Mouse (Mus musculus) kidney, embryonic 16.5 days (tissue): Measurements from ENCODE around the gene Prkaa1. TPM values are rescaled to one million over a fixed set of nuclear protein-coding genes. Genes with fewer than 3 reads are reported as not detected.

Source experiments
- ATAC-seq: fragments of 200-750 bp; cut with Nextera tagmentation; 2 replicates; pipeline ENCODE4 v1.8.0; 2017; ENCODE audit warnings: moderate TSS enrichment; ENCODE audit not compliant: low FRiP score, low TSS enrichment
- H3K27ac ChIP-seq: fragments of 300-500 bp; sonication (generic); 2 replicates; pipeline ENCODE4 v1.5.1; 2014; ENCODE audit warnings: low read length
- H3K27me3 ChIP-seq: fragments of 300-500 bp; sonication (generic); 2 replicates; pipeline ENCODE4 v1.6.1; 2014; ENCODE audit warnings: low read length, control low read depth, mixed read lengths; ENCODE audit not compliant: insufficient read depth
- H3K36me3 ChIP-seq: fragments of 300-500 bp; sonication (generic); 2 replicates; pipeline ENCODE4 v1.6.1; 2014; ENCODE audit warnings: low read length, control low read depth, mixed read lengths; ENCODE audit not compliant: insufficient read depth
- H3K4me1 ChIP-seq: fragments of 300-500 bp; sonication (generic); 2 replicates; pipeline ENCODE4 v1.6.1; 2014; ENCODE audit warnings: low read length, control low read depth, mixed read lengths; ENCODE audit not compliant: insufficient read depth
- H3K4me2 ChIP-seq: fragments of 300-500 bp; sonication (generic); replicated peaks from 2 replicates; pipeline ENCODE4 v1.6.1; 2014; ENCODE audit warnings: low read depth, low read length
- H3K4me3 ChIP-seq: fragments of 300-500 bp; sonication (generic); 2 replicates; pipeline ENCODE4 v1.5.1; 2014; ENCODE audit warnings: mild to moderate bottlenecking, low read length
- H3K9ac ChIP-seq: fragments of 300-500 bp; sonication (generic); replicated peaks from 2 replicates; pipeline ENCODE4 v1.6.1; 2014; ENCODE audit warnings: low read length
- H3K9me3 ChIP-seq: fragments of 300-500 bp; sonication (generic); 2 replicates; pipeline ENCODE4 v1.6.1; 2016; ENCODE audit warnings: low read length, control low read depth
- whole genome bisulfite sequencing: fragments of 180-500 bp; shearing (Covaris S2); extraction: QIAGEN DNeasy Blood & Tissue Kit; methylation state at CpG from one replicate; pipeline ENCODE4 v1.1.7; 2014; 5-methylcytosine and 5-hydroxymethylcytosine counted together
- polyA plus RNA-seq: library from polyadenylated mRNA; unstranded; fragments of >200 nt; fragmentation: Nextera tagmentation; extraction: Ambion mirVana; gene quantifications from 2 replicates; pipeline ENCODE4 v1.2.1, GENCODE M21; 2015

Gene Prkaa1
- 22.4 and 24.7 TPM in 2 replicates for polyA plus RNA-seq

GRCm38 (mm10) chr15:5143361-5144020, at the start of gene Prkaa1:
Gene Prkaa1 (plus strand): TSS chr15:5143861.
- under 1% methylated on average over 49 of the region's 80 CpGs for WGBS
- Histone ChIP-seq H3K9me3 (no peaks in the 10 kb centered on the region), H3K36me3 (no peaks in the 10 kb centered on the region), H3K27ac (peak within 1 kb of the TSS; percentile 94), H3K4me3 (peak within 1 kb of the TSS; percentile 93), H3K4me2 (peak within 1 kb of the TSS; percentile 76), H3K9ac (peak within 1 kb of the TSS; percentile 85), H3K4me1 (peaks cover 20% of the 10 kb centered on the region), H3K27me3 (no peaks in the 10 kb centered on the region)
- peak; percentile 93 for ATAC-seq

- H3K9ac ChIP-seq: no peak overlapping the region
- H3K27ac ChIP-seq: no peak overlapping the region
- H3K4me2 ChIP-seq: no peak overlapping the region
- no peaks in the 10 kb centered on the region for H3K36me3 ChIP-seq
- H3K9me3 ChIP-seq: no peaks in the 10 kb centered on the region
- H3K27me3 ChIP-seq: peaks cover 6% of the 10 kb centered on the region
- H3K4me1 ChIP-seq: no peaks in the 10 kb centered on the region
- ATAC-seq: peak; percentile 93
- WGBS: 40% methylated on average over 11 of the region's 11 CpGs
- H3K4me3 ChIP-seq: no peak overlapping the region
Measured at GRCm38 (mm10) chr15:5095534-5096301, 47.9 kb upstream of the Prkaa1 start.

DNA sequence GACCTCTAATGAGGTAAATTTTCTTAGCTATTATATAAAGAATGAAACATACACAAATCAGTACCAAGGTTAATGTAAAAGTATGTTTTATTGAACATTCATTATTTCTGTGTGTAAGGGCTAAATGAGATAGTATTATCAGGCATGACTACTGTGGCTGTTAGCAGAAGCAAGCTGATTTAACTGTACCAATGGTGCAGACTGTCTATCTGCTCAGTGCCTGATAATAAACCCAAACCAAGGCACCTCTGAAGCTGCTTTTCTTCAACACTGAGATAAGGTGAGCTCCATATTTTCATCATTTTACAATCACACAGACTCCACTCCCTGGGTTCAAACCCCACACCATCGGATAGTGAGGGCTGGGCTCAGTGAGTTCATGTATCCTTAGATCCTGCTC, 46.3 kb upstream of the Prkaa1 start:
- Histone ChIP-seq H3K36me3 (no peaks in the 10 kb centered on the region), H3K4me1 (no peaks in the 10 kb centered on the region), H3K27me3 (peaks cover 9% of the 10 kb centered on the region), H3K27ac (no peak overlapping the region), H3K4me2 (no peak overlapping the region), H3K9ac (no peak overlapping the region), H3K9me3 (no peaks in the 10 kb centered on the region), H3K4me3 (no peak overlapping the region)
- WGBS: 88% methylated on average over 1 of the region's 1 CpGs
- ATAC-seq: no peak

DNA sequence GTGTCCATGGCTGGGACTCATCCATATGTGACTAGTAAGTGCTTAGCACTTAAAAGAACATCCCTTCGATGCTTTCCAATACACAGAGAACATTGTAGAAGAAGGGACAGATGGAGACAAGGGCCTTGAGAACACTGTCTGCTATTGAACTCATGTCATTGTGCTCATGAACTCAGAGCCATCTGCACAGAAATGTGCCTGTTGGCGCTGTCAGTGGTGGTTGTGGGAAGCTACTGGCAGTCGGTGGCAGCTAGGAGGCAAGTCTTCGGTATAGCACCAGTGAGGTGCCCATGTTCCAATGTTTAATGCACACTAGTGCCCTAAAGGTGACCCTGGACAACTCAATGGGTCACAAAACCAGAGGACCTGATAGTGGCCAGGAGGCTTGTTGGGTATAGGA, 41.3 kb upstream of the Prkaa1 start:
- Histone ChIP-seq H3K9ac (no peak overlapping the region), H3K36me3 (no peaks in the 10 kb centered on the region), H3K4me1 (no peaks in the 10 kb centered on the region), H3K4me2 (no peak overlapping the region), H3K4me3 (no peak overlapping the region), H3K27ac (no peak overlapping the region), H3K9me3 (no peaks in the 10 kb centered on the region), H3K27me3 (peaks cover 9% of the 10 kb centered on the region)
- no peak for ATAC-seq
- 92% methylated on average over 4 of the region's 4 CpGs for WGBS

GRCm38 (mm10) chr15:5105891-5106290, 37.8 kb upstream of the Prkaa1 start:
- Histone ChIP-seq H3K27me3 (0 out of 2 replicates have a peak, but pooled peaks cover 3% of the 10 kb centered on the region), H3K4me3 (no peak overlapping the region), H3K4me2 (no peak overlapping the region), H3K9ac (no peak overlapping the region), H3K27ac (no peak overlapping the region), H3K9me3 (no peaks in the 10 kb centered on the region), H3K36me3 (no peaks in the 10 kb centered on the region), H3K4me1 (no peaks in the 10 kb centered on the region)
- 79% methylated on average over 6 of the region's 6 CpGs for WGBS
- ATAC-seq: no peak

- no peak overlapping the region for H3K9ac ChIP-seq
- no peaks in the 10 kb centered on the region for H3K36me3 ChIP-seq
- H3K9me3 ChIP-seq: no peaks in the 10 kb centered on the region
- WGBS: 46% methylated on average over 2 of the region's 2 CpGs
- no peak overlapping the region for H3K4me2 ChIP-seq
- ATAC-seq: no peak
- H3K27ac ChIP-seq: no peak overlapping the region
- no peak overlapping the region for H3K4me3 ChIP-seq
- H3K27me3 ChIP-seq: 0 out of 2 replicates have a peak, but pooled peaks cover 1% of the 10 kb centered on the region
- no peaks in the 10 kb centered on the region for H3K4me1 ChIP-seq
Measured at GRCm38 (mm10) chr15:5106293-5106692, 37.4 kb upstream of the Prkaa1 start.

GRCm38 (mm10) chr15:5107686-5108654, 35.7 kb upstream of the Prkaa1 start, which contains the start of gene Card6:
Gene Card6 (minus strand): TSS chr15:5108539.
- Histone ChIP-seq H3K9ac (peak within 1 kb of the TSS; percentile 37), H3K9me3 (no peaks in the 10 kb centered on the region), H3K27ac (peak within 1 kb of the TSS; percentile 43), H3K4me2 (peak within 1 kb of the TSS; percentile 10), H3K27me3 (no peaks in the 10 kb centered on the region), H3K36me3 (no peaks in the 10 kb centered on the region), H3K4me3 (peak within 1 kb of the TSS; percentile 34), H3K4me1 (no peaks in the 10 kb centered on the region)
- no peak for ATAC-seq
- 48% methylated on average over 21 of the region's 21 CpGs for WGBS

GRCm38 (mm10) chr15:5108655-5109040, 35.0 kb upstream of the Prkaa1 start:
- H3K36me3 ChIP-seq: no peaks in the 10 kb centered on the region
- no peaks in the 10 kb centered on the region for H3K9me3 ChIP-seq
- no peaks in the 10 kb centered on the region for H3K4me1 ChIP-seq
- no peak for ATAC-seq
- H3K4me2 ChIP-seq: peak overlapping the region; percentile 10; the same call in 1 of the 2 replicates
- WGBS: 71% methylated on average over 3 of the region's 3 CpGs
- no peaks in the 10 kb centered on the region for H3K27me3 ChIP-seq
- peak overlapping the region; percentile 43 for H3K27ac ChIP-seq
- H3K4me3 ChIP-seq: no peak overlapping the region
- H3K9ac ChIP-seq: no peak overlapping the region

GRCm38 (mm10) chr15:5112651-5113050, 31.0 kb upstream of the Prkaa1 start:
- 83% methylated on average over 3 of the region's 3 CpGs for WGBS

More at GRCm38 (mm10) chr15:5112651-5113050, 31.0 kb upstream of the Prkaa1 start:
- H3K27ac ChIP-seq: no peak overlapping the region
- peaks cover 2% of the 10 kb centered on the region; the same call in 1 of the 2 replicates for H3K36me3 ChIP-seq
- no peak for ATAC-seq
- peaks cover 11% of the 10 kb centered on the region for H3K4me1 ChIP-seq
- no peaks in the 10 kb centered on the region for H3K9me3 ChIP-seq
- H3K9ac ChIP-seq: no peak overlapping the region
- no peaks in the 10 kb centered on the region for H3K27me3 ChIP-seq
- H3K4me2 ChIP-seq: no peak overlapping the region
- H3K4me3 ChIP-seq: no peak overlapping the region
